Comparison of ENCODE assay signal across 9 mouse cellular contexts in the genomic region with DNA sequence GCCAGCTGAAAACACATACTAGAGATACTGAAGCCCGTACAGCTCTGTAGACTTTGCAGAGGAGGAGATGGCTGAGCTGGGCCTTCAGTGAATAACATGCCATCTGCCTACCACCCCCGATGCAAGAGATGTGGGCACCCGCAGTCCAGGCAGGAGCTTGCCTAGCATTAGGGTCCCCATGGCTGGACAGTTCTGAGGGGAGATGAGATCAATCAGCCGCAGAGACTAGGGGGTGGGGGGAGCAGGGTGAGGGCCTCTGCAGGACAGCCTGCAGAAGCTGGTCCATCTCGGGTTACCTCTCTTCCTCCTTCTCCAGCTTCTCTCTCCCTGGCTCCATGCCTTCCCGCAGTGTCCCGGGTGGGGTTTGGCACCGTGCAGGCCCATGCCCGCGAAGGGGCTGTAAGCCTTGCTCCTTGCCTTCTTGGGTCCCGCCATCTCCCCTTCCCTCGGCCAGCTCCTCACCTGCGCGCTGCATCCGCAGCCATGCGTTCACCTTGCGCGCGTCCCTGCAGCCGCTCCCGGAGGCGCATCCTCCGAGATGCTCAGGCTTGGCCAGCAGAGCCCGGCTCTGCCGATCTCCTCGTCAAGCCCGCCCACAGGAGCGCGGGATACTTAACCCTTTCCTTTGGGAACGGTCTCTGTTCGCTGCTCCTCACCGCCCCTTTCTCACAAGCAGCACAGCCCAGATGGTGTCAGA. TPM values are rescaled to one million over a fixed set of nuclear protein-coding genes. Genes with fewer than 3 reads are reported as not detected.
DNase-seq lines count a peak whose midpoint lies in the region; ATAC-seq and TF ChIP-seq lines count a peak whose summit lies in the region.
"Had no signal": no experiment of that assay in that cellular context is flagged by ENCODE, and none has a peak within 500 bp of the region (broad histone marks: within the 10 kb centered on the region; RNA-seq: fewer than 3 reads in every experiment).

Gene Prrt3 (minus strand): TSS at position 544 of the 697 bp plus-strand sequence.

- no peaks in the 10 kb centered on the region for H3K79me2 ChIP-seq in heart, adult 2 months (replicated peaks; ENCODE audit: control insufficient read depth, insufficient read depth, low read length)

- 4% methylated on average over 32 of the region's 32 CpGs for WGBS in heart, embryonic 16.5 days
- 8% methylated on average over 32 of the region's 32 CpGs for whole genome bisulfite sequencing in heart, adult 2 months

- H3K4me3 ChIP-seq in heart, embryonic 16.5 days (ENCODE audit: low read length) = peak within 1 kb of the TSS; percentile 20
- no peak within 1 kb of the TSS for H3K4me3 ChIP-seq in heart, adult 2 months

- no peak within 1 kb of the TSS for H3K9ac ChIP-seq in heart, embryonic 16.5 days (ENCODE audit: low read length)
- no peak within 1 kb of the TSS for H3K9ac ChIP-seq in heart, adult 2 months (ENCODE audit: low read depth, low read length)

- peaks cover 20% of the 10 kb centered on the region for H3K27me3 ChIP-seq in heart, embryonic 16.5 days (ENCODE audit: control insufficient read depth, insufficient read depth, low read length)
- peaks cover 5% of the 10 kb centered on the region for H3K27me3 ChIP-seq in heart, adult 2 months (ENCODE audit: control insufficient read depth, insufficient read depth, low read length)
- H3K27me3 ChIP-seq: CH12.LX had no signal

- intact Hi-C loops in heart, adult 2 months (cut with DNase I) = no loop called here
- intact Hi-C loops in left cerebral cortex, postnatal 36 days (cut with DNase I) = loop anchor here (2.0 to 5.0 kb wide), 3 partner anchors 19 to 121 kb away; partner anchors contain the start of genes Creld1 and Vhl

- no peak for TF ChIP-seq EP300 in heart, adult 2 months (IDR thresholded peaks at IDR 0.05; ENCODE audit: insufficient read depth, low read depth, low read length)

- no peak for TF ChIP-seq CTCF in heart, adult 2 months (IDR thresholded peaks at IDR 0.05)

- H3K27ac ChIP-seq in heart, embryonic 16.5 days (ENCODE audit: low read length) = no peak within 1 kb of the TSS
- H3K27ac ChIP-seq in heart, adult 2 months = no peak within 1 kb of the TSS

- DNase-seq in heart, adult 2 months = no peak
- peak; percentile 86 to 88 for DNase-seq in cerebellum, postnatal 10 days
- DNase-seq in frontal cortex, postnatal 36 days (ENCODE audit: low spot score in 2 of 2) = peak; percentile 81 to 84
- DNase-seq in left cerebral cortex, postnatal 36 days (ENCODE audit: low spot score in 2 of 2) = peak; percentile 86
- DNase-seq in right cerebral cortex, adult 2 months (ENCODE audit: low spot score in 2 of 2) = peak; percentile 78 to 84
- no peak for DNase-seq in thymus, postnatal 4 days
- DNase-seq in gastrocnemius, postnatal 4 days (ENCODE audit: low spot score in 2 of 2) = no peak

- H3K9me3 ChIP-seq in heart, embryonic 16.5 days (replicated peaks; ENCODE audit: control insufficient read depth, low read length) = 0 out of 2 replicates have a peak, but pooled peaks cover 2% of the 10 kb centered on the region

- H3K4me1 ChIP-seq in heart, embryonic 16.5 days (ENCODE audit: control insufficient read depth, insufficient read depth, low read length) = no peaks in the 10 kb centered on the region
- H3K4me1 ChIP-seq in heart, adult 2 months (ENCODE audit: control insufficient read depth, insufficient read depth, low read length) = no peaks in the 10 kb centered on the region

- peak within 1 kb of the TSS; percentile 36 for H3K4me2 ChIP-seq in heart, embryonic 16.5 days (ENCODE audit: low read depth, low read length)

- no peak for TF ChIP-seq POLR2A in heart, adult 2 months (IDR thresholded peaks at IDR 0.05; ENCODE audit: insufficient read depth, low read depth, low read length)

- no peaks in the 10 kb centered on the region for H3K36me3 ChIP-seq in heart, embryonic 16.5 days (ENCODE audit: control insufficient read depth, insufficient read depth)
- H3K36me3 ChIP-seq in heart, adult 2 months (ENCODE audit: control insufficient read depth, insufficient read depth, low read length) = no peaks in the 10 kb centered on the region

- no peak for ATAC-seq in heart, embryonic 16.5 days (replicated peaks; ENCODE audit: extremely low read depth, insufficient read depth, low FRiP score)

RNA-seq across cellular contexts. Expression of gene Prrt3, which starts in this region (rescaled TPM):
- 0.26 and 0.29 TPM in 2 replicates for polyA plus RNA-seq in heart, embryonic 16.5 days (2015; fragmentation: Nextera tagmentation; extraction: Ambion mirVana)
- total RNA-seq in heart, adult 2 months (2021) = not detected
- not detected in 2 replicates for polyA plus RNA-seq in heart, adult 2 months (2012; rRNA removed)
- 10 to 100 TPM; 59.4 to 59.9 TPM for total RNA-seq in left cerebral cortex, postnatal 36 days (2021)
- total RNA-seq in gastrocnemius, postnatal 4 days (2021) = under 1 TPM; 0.13 to 0.15 TPM
- total RNA-seq: CH12.LX had no signal

Comparison
In these comparisons a context has a peak if more than half of its experiments do, and no peak if none do; other contexts are left out.
1. RNA of gene Prrt3 (total RNA-seq): 59.4 to 59.9 TPM in left cerebral cortex, postnatal 36 days; 0.13 to 0.15 TPM in gastrocnemius, postnatal 4 days and not detected in heart, adult 2 months; every median in the first group is over 10 times any median in the second.
2. DNase-seq: peak in cerebellum, postnatal 10 days (2 of 2), frontal cortex, postnatal 36 days (2 of 2), left cerebral cortex, postnatal 36 days (2 of 2) and right cerebral cortex, adult 2 months (2 of 2); none in heart, adult 2 months (0 of 2), thymus, postnatal 4 days (single experiment) and gastrocnemius, postnatal 4 days (0 of 2).